Mouse (Mus musculus): ENCODE measurements at regions not wholly inside any gene's neighbourhood (a gene's known extent, or its start where the extent isn't known, plus 50 kb on each side); places are given as distances from the start of the nearest gene placed in this dataset.

DNA sequence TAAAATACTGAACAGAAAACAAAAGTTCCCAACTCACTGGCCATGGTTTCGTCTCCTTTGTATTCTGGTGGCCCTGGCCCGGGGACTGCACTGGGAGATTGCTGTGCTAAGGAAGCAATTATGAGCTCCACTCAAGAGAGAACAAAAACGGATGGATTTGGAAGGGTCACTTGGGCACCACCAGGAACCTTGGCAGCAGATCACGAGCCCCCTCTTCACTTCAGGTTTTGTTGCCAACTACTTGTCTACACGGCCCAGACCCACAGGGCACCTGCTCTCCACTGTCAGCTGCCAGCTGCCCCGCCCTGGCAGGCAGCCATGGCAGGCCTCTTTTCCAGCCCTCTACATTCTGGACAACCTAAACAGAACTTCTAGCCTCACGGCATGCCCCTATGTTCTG, 199.8 kb upstream of the Klf14 start:
- peak; percentile 42 to 47 for DNase-seq (ENCODE audit: low spot score in 2 of 2)

- DNase-seq (ENCODE audit: low spot score in 2 of 2), result no peak
These were observed 200.4 kb upstream of the Klf14 start for GRCm38 (mm10) chr6:31159240-31159639.

- no peak for DNase-seq (ENCODE audit: low spot score in 2 of 2)
These were observed 201.2 kb upstream of the Klf14 start for GRCm38 (mm10) chr6:31159935-31160670.

DNA sequence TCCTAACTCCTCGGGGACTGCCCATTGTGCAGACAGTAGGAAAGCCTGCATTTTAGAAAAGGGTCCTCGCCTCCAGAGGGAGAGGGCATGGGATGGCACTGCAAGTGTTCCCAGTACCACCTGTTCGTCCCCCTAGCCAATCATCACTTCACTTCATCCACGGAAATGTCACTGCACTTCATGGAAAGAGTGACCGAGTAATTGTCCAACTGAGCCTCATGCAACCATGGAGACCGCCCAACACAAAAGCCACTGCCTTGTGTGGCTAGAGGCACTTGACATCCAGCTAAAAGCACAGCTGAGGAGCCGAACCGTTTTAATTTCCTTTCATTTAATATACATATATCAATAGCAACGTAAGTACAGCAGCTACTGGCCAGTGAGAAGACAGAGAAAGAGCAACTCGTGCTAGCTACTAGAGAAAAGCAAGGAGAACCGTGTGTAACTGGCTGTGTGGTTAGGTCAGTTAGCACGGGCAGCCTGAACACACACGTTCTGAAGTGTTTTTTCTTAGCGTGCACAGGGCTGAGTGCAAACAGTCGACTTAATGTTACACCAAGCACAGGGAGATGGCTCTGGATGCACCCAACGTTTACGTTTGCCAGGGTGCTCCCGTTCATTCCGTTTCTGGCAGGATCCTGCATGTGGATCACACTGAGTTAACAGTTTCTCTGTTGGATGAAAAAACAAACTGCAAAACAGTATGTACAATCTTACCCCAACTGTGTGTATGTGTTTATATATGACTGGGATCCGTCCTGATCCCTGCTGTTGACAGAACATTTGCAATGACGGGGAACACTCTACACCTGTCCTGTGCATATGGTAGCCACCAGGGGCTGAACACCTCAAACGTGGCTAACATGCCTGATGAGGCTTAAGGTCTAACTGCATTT, 202.8 kb upstream of the Klf14 start:
- no peak for DNase-seq (ENCODE audit: low spot score in 2 of 2)

DNA sequence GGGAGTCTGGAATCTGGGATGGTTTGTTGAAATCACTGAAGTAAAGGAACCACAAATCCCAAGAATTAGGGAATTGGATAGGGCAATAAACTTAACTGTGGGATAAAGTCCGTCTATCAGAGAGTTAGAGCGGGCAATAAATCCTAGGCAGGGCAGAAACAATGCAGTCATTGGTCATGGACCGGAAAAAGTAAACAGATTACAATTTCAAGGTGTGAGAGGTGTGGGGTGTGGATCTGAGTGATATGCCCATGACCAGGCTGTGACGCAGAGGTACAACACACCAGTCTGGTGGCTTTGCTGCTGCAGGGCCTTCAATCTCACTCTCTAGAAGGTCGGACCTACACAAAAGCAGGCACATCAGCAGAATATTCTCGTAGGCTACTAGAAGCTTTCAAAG, 206.1 kb upstream of the Klf14 start:
- DNase-seq (ENCODE audit: low spot score in 2 of 2), result no peak

GRCm38 (mm10) chr6:31166347-31166746, 207.5 kb upstream of the Klf14 start:
- no peak for DNase-seq (ENCODE audit: low spot score in 2 of 2)

DNA sequence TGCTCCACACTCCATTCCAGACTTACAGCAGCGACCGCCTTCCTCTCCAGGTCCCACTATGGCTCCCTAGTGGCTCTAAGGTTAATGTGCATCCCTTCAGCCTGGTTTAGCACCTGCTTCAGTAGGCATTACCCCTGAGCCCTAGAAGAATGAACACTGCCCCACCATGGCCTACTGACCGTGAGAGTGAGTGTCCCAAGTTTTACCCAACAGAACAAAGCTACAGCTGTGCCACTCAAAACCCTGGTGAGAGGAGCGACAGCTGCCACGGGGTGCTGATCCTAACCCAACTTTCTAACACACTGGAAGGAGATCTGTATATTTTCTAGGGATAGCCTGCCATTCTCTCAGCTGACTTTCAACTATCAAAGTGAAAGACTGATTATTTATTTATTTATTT, 208.9 kb upstream of the Klf14 start:
- no peak for DNase-seq (ENCODE audit: low spot score in 2 of 2)

DNA sequence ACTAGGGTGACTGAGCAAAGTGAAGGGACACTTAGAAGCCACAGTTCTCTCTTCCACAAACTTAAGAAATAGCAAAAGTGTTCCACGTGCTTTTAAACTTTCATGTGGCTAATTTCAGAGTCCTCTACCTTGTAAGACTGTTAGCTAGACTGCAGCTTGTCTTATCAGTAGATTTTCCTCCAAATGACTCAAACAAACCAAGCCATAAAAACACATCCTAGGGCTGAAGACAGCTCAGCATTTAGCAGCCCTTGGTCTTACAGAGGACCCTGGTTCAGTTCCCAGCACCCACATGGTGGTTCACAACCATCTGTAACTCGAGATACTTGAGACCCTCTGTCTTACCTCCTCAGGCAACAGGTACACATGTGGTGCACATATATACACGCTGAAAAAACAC, 209.9 kb upstream of the Klf14 start:
- no peak for DNase-seq (ENCODE audit: low spot score in 2 of 2)

DNA sequence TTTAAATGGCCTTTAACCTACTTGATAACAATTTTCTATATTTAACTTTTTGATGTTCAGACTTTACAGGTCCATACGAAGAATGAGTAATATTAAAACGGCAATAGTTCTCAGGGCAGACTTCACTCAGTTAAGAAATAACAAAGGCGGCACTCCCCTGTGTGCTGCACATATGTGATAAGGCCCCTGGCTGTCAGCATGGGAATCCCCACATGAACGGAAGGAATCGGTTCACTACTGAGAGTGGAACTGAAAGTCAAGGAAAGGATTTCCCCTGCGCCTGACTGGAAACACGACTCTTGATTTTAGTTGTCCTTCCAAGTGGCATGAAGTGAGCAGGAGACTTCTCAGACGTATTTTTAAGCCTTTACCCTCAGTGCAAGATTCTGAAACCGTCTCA, 210.5 kb upstream of the Klf14 start:
- DNase-seq (ENCODE audit: low spot score in 2 of 2), result no peak

- no peak for DNase-seq (ENCODE audit: low spot score in 2 of 2)
These were observed 211.2 kb upstream of the Klf14 start for GRCm38 (mm10) chr6:31169868-31170600.

- DNase-seq (ENCODE audit: low spot score in 2 of 2), result no peak
These were observed 213.1 kb upstream of the Klf14 start for GRCm38 (mm10) chr6:31171831-31172569.

DNA sequence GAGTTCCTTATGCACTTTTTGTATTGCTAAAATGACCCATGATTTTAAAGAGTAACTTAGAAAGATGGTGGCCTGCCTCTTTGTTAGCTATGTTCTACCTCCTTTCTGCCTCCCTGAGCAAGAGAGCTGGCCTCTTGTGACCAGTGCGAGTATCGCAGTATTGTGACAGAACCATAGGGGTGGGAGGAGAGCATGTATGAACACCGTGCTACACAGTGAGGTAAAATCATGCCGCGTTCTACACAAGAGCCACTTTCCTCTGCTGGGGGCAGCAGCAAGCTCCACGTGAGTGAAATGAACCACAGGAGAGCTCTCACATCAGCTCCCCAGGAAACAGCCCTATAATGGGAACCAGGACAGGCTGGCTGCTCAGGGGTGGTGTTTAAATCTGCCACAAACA, 216.9 kb upstream of the Klf14 start:
- DNase-seq (ENCODE audit: low spot score in 2 of 2), result no peak

GRCm38 (mm10) chr6:31176368-31176767, 217.5 kb upstream of the Klf14 start:
- DNase-seq (ENCODE audit: low spot score in 2 of 2), result peak; percentile 54 to 63

DNA sequence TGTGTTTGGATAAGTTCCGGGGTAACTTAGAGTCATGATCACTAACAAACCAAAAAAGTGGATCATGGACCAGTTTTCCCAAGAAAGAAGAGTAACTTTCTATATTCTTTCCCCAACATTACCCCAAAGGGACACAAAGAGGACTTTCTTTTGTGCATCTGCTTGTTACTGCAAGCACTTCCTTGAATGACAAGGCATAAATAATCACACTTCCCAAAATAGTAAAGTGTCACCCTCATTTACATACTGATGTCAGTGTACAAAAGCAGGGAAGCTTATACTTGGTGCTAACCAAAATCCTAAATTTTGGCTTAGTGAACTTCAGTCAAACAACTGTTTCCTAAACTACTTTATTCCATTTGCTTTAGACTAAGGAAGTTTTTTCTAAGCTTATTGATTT, 218.0 kb upstream of the Klf14 start:
- DNase-seq (ENCODE audit: low spot score in 2 of 2), result no peak

DNA sequence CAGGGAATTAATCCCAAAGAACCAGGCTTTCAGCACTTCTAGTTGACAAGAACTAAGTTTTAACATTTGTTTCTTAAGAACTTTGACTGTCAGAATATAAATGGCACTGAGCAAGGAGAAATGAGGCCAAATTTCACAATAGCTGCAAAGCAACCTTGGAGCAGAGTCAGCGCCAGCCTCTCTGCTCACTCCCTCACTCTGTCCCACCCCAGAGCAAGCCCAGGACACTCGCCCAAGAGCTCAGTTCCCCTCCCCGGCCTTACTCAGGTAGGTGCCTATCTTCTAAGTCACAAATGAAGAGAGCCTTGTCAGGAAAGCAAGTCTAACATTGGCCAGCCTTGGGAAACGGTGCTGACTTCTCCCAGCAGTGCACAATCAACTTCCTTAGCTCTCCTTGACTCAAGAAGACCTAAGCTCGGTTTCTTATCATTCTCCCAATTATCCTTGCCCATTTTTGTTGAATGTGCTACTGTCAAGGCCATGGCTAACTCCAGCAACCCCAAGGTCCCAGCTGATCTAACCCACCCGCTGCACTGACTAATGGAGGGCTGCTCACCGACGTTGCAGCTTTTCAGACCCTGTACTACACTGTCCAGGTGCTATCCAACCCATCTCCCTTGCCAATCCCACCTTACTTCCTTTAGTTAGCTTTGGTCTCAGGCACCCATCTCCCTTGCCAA, 219.5 kb upstream of the Klf14 start:
- DNase-seq (ENCODE audit: low spot score in 2 of 2), result no peak

DNA sequence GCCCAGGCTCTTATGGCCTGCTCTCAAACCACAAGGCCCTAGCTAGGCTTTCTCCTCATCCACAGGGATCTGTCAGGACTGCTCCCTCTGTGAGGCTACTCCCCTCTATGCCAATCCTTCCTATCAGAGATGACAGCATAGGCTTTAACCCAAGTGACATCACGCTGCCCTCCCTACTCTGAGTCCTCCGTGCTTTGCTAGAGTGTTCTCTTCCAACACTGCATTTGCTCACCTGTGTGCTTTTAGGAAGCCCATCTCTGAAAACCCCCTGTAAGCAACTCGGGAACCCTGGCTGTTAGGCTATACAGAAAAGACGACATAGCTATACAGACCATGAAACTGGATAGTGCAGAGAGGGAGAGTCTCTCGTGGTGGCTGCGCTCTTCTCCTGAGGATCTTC, 216.3 kb upstream of the Mkln1 start:
- no peak for DNase-seq (ENCODE audit: low spot score in 2 of 2)

DNA sequence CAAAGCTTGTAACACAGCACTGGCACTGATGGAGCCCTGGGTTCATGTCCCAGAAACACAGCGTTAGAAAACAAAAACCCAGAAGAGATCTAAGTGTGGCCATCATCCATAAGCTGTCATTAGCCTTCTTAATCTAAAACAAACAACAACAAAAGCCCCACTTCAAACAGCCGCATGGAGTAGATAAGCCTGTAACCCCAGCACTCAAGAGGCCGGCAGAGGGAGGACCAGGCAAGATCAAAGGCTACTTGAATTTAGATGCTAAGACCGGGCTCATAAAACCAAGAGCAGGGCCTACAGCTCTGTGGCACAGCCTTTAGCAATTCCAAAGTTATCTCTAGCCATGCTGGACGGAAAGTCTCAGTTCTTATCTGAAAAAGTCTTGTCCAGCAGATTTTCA, 215.4 kb upstream of the Mkln1 start:
- DNase-seq (ENCODE audit: low spot score in 2 of 2), result no peak

GRCm38 (mm10) chr6:31184554-31184953, 214.0 kb upstream of the Mkln1 start:
- DNase-seq (ENCODE audit: low spot score in 2 of 2), result no peak

DNA sequence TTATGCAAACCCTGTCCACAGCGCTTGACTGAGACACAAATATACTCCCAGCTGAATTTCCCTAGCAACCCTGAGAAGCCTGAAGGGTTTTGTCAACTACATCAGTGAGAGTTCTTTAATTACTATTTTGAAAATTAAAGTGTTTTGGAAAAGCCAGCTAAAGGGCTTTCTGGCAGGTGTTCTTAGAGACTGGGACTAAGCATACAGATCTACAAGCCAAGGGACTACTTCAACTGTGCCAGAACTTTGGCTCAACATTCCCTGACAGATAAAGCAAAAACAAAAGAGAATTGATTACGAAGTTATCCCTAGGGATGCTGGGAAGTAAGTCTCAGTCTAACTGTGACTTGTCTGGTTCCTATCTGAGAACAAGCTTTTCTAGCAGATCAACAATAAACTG, 213.4 kb upstream of the Mkln1 start:
- DNase-seq (ENCODE audit: low spot score in 2 of 2), result no peak

DNA sequence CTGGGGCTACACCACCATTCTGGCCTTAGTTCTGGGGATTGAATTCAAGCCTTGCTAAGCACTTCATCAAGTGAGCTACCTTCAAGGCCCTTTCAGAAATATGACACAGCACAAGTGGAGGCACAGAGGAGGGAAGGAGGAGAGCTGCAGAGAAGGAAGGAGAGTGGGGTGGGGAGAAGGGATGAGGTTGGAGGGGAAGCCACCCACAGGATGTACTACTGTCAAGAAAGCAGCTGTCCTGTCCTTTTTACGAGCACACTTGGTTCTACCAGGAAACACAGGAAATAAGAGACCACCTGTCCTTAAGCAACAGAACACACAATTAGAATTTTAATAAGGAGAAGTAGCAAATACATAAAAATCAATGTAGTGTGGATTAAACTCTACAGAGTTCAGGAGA, 210.5 kb upstream of the Mkln1 start:
- no peak for DNase-seq (ENCODE audit: low spot score in 2 of 2)

- DNase-seq (ENCODE audit: low spot score in 2 of 2), result no peak
These were observed 209.5 kb upstream of the Mkln1 start for GRCm38 (mm10) chr6:31189060-31189459.
